Mouse (Mus musculus) B cell, adult 2 months (primary cell): ENCODE results near the gene Unc13d.
"Not testable (repeated sequence)": the region's sequence is repeated elsewhere in the genome, so short reads cannot be mapped to it uniquely, and the experiment has no call there.

Source experiments
- DNase-seq, 2 experiments: peaks; one replicate each; pipeline ENCODE4 v3.0.0; 2022

Gene Unc13d

GRCm38 (mm10) chr11:116100385-116100784 lies 22.6 kb upstream of the Unc13d start:
- DNase-seq, result no peak

DNA sequence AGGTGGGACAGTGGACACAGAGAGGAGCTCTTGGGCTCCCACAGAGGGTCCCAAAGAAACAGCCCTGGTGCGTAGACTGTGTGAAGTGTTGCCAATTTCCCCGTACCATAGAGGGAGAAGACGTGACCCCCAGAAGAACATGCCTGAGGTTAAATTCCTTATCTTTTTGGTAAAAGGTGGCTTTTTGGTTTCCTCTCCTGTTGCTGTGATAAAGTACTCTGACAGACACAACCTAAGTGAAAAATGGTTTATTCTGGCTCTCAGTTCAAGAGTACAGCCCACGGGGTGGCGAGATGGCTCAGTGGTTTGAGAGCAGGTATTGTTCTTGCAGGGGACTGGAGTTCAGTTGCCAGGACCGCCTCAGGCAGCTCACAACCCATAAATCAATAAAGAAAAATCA lies 21.7 kb upstream of the Unc13d start:
- DNase-seq, result no peak

GRCm38 (mm10) chr11:116098711-116099460 lies 21.1 kb upstream of the Unc13d start:
- DNase-seq, result no peak

- peak; percentile 73 to 75 for DNase-seq
Observed at GRCm38 (mm10) chr11:116096213-116097108, 18.7 kb upstream of the Unc13d start.

DNA sequence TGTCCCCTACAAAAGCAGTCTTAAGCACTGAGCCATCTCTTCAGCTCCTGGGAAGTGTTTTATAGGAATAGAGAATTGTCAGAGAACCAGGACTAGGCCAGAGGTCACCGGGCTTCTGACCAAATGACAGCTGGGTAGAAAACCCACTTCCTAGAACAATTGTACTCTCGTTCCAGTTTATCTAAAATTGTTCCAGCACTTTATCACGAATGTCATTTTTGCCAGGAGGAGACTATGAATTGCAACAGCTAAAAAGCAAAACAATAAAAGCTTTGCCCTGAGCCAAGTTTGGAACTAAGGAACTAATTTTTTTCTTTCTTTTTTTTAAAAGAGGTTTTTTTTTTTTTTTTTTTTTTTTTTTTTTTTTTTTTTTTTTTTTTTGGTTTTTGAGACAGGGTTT lies 17.8 kb upstream of the Unc13d start:
- no peak for DNase-seq

DNA sequence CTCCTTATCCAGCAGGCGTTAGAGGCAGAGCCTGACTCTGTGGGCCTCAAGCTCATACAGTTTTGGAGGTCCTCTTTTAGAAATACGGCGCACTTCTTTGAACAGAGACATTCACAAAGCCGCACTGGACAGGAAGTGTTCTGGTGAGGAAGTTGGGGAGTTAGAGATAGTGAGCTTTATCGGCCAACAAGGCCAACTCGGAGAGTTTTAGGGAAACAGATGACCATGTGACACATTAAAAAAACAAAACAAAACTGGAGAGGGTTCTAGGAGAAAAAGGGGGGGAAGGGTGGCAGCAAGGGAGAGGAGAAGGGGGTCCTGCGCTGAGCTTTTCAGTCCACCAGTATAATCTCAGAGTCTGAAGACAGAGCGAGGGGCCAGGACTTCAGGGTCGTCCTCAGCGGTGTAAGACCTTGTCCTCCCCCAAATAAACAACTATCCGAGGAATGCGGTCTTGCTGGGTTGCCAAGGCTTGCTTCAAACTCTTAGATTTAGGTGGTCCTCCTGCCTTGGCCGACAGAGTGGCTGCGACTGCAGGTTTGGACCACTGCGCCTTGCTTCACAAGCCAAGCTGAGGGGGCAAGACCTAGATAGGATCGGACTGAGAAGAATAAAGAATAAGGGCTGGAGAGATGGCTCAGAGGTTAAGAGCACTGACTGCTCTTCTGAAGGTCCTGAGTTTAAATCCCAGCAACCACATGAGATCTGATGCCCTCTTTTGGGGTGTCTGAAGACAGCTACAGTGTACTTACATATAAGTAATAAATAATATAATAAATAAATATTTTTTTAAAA lies 16.2 kb upstream of the Unc13d start:
- no peak for DNase-seq

DNA sequence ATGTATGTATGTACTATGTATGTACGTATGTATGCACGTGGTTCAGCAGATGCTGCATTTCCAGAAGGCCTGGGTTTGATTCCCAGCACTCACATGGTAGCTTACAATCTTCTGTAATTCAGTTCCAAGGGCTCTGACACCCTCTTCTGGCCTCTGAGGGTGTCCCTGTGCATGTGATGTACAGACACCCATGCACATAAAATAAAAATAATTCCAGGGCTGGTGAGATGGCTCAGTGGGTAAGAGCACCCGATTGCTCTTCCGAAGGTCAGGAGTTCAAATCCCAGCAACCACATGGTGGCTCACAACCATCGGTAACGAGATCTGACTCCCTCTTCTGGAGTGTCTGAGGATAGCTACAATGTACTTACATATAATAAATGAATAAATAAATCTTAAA lies 15.2 kb upstream of the Unc13d start:
- not testable (repeated sequence) for DNase-seq

GRCm38 (mm10) chr11:116091591-116091990 lies 13.8 kb upstream of the Unc13d start:
- DNase-seq, result no peak

DNA sequence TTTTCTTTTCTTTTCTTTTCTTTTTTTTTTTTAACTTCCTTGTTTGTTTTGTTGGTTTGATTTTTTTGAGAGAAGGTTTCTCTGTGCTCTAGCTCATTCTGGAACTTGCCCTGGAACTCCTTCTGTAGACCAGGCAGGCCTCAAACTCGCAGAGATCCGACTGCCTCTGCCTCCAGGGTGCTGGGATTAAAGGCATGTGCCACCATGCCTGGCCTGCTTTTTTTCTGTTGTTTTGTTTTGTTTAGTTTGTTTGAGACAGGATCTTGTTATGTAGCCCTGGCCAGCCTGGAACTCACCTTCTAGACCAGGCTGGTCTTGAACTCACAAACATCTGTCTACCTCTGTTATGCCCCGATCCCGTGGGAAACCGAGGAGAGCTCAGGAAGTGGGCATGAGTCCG lies 11.8 kb upstream of the Unc13d start:
- no peak for DNase-seq

DNA sequence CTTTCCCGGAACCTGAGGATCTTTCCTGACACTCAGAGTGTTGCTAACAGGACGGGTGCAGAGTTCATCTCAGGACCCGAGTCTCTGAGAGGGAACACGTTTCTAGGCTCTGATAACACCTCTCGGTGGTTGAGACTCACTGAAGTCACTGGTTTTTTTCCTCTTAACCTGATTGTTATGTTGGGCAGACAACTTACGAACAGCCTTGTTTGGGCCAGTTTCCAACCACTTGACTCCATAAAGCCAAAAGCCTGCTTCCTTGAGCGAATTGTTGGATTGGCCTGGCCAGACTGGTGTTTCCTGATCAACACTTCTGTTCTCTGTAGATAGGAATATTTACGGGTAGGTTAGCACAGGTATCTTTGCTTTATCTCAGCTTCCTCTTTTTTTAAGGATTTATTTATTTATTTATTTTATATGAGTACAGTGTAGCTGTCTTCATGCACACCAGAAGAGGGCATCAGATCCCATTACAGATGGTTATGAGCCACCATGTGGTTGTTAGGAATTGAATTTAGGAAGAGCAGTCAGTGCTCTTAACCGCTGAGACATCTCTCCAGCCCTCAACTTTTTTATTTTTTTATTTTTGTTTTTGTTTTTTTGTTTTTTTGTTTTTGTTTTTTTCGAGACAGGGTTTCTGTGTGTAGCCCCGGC lies 11.1 kb upstream of the Unc13d start:
- no peak for DNase-seq

DNA sequence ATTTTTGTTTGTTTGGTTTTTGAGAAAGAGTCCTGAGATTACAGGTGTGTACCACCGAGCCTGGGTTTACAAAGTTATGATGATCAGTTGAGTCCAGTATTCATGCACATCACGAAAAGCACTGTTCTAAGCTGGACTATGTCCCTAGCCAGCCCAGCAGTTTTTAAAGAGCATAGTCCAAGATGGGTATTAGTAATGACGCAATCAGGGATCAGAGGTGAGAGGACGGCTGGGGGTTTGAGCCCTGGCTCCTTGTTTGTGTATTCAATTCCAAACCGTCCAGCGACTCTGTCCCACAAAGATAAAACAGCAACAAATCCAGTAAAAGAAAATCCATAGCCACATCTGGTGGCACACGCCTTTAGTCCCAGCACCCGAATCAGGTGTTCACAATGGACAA lies 10.4 kb upstream of the Unc13d start:
- DNase-seq, result no peak

GRCm38 (mm10) chr11:116087194-116088130 lies 9.7 kb upstream of the Unc13d start:
- peak; percentile 89 to 90 for DNase-seq

DNA sequence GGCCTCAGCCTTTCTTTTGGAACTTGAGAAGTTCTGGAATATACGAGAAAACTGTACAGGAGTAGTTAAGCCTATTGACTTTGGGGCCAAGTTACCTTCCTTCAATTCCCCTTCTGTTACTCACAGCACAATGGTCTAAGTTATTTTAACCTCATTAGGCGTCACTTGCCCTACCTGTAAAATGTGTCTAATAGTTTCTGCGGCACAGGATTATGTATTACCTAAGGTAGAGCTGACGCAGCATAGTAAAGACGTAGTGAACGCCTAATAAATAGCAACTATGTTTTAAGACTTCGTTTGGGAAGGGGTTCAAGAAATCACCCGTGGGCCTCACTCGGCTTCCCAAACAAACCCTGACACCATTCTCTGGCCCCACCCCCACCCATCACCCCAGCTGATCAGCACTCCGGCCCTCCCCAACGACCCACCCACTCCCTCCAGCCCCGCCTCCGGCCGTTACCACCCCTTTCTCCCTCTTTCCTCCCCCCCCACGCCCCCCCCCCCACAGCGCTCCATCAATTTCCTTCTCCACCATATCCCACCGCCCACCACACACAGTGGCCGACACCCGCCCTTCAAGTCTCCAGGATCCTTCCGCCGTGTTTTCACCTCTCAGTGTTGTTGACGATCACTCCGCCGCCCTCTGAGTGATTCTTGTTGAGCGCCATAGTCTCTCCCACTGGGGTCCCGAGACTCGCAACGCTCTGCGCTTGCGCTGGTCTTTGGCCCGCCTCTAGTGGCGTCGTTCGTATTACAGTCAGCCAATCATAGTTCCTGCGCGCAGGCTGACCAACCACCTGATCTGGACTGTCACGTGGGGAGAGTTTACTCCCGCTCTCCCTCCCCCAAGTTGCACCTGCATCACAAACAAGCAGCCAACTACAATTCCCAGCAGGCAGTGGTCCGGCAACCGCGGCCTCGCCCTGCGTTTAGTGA lies 8.8 kb upstream of the Unc13d start, which contains the start of gene Wbp2:
Wbp2 (minus strand) TSS at position 738 of the 936 bp plus-strand sequence.
- DNase-seq, result peak; percentile 96 to 97

DNA sequence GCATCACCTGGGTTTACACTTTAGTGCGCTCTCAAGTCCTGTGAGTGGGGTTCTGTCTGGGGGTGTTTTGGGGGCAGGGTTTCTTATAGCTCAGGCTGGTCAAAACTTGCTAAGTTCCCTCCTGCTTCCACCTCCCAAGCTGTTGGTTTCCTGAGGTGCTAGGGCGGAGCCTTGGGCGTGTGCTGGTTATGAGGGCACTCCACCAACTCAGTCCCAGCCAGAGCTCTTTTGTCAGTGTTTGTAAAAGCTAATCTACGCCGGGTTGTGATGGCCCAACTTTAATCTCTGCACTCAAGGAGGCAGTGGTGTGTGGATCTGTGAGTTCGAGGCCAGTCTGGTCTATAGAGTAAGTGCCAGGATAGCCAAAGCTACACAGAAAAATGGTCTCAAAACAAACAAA lies 6.4 kb upstream of the Unc13d start:
- no peak for DNase-seq

DNA sequence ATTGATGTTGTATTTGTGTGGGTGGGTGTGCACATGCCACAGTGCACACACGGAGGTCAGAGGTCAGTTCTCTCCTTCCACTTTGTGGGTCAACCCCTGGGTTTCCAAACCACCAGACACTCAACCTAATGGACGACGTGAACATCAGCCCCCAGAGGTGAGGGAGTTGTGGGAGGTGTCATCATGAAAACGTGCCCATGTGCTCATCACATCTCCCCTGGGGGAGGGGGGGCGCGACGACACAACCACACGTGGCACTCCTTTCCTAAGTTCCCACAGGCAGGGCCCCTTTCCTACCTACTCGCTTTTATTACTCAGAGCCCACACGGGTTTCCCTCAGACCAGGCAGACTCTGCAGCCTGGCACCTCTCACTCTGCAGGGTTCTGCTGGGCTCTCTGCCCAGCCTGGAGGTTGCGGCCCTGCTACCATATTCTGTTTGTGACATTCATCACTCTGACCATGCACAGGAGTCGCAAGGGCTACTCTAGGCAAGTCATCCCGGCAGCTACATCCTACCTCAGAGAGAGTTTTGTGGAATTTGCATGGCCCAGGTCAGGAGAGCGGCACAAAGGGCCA lies 5.4 kb upstream of the Unc13d start:
- no peak for DNase-seq

DNA sequence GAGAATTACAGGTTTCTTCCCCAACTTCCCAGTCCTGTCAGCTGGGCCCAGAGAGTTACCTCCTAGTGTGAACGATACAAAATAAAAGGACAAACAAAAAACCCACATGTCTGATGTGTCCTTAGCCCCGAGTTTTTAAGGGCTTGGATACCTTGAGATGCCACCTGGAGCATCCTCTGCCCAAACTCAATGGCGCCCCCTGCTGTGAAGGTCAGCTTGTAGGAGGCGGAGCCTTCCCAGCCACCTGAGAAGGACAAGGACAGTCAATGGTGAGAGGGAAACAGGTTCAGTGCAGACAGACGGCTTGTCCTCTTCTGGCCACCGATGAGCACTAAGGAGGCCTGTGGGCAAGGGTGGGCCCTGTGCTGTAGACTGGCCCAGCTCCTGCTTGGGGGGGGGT lies 3.3 kb upstream of the Unc13d start:
- peak; percentile 88 to 90 for DNase-seq

- no peak for DNase-seq
Observed at GRCm38 (mm10) chr11:116079511-116079910, 1.8 kb upstream of the Unc13d start.

- DNase-seq, result no peak
Observed at GRCm38 (mm10) chr11:116078676-116079320, 1.0 kb upstream of the Unc13d start.

GRCm38 (mm10) chr11:116078221-116078620 lies 460 bp upstream of the Unc13d start:
- peak; percentile 87 to 91 for DNase-seq
